Mouse (Mus musculus): ENCODE data around the gene Slc24a5. TPM values are rescaled to one million over a fixed set of nuclear protein-coding genes. Genes with fewer than 3 reads are reported as not detected.
"Not testable (repeated sequence)": the region's sequence is repeated elsewhere in the genome, so short reads cannot be mapped to it uniquely, and the experiment has no call there.

Slc24a5 gene
- polyA plus RNA-seq, 1 experiment from 2014 or later: 3.9 TPM

DNA sequence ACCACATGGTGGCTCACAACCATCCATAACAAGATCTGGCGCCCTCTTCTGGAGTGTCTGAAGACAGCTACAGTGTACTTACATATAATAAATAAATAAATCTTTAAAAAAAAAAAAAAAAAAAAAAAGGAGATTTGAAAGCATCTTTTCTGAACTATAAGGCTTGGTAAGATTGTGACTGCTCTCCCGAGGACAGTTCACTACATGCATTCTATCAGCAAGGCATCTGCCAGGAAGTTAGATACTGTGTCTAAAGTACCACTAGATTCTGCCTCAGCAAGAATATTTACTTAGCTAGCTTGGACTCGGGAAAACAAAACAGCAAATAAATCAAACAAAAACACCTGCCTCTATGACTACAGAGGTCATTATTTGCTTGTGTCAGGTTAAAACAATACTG is 24.2 kb downstream of the Slc24a5 start:
- H3K36me3 ChIP-seq (ENCODE audit: control insufficient read depth, insufficient read depth, low read length): peaks cover 51% of the 10 kb centered on the region
- ATAC-seq (ENCODE audit: low FRiP score, low TSS enrichment): peak; percentile 55; the same call in 1 of the 2 replicates

DNA sequence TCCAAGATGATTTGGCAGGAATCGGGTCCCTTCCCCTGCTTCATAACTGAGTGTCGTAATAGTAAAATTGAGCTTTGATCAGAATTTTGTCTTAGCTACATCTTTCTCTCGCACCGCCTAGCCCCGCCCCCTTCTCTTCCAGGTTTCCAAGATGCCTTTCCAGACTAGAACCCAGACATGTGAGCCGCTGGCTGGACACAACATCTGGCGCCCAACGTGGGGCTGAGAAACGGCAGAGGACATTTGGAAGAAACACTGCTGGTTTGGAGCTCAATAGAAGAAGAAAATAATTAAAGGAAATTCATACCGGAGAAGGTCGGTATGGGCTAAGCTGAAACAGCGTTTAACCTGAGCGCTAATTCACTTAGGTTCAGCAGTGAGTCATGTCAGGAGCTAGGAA is 36.6 kb downstream of the Slc24a5 start:
- not testable (repeated sequence) for H3K9me3 ChIP-seq (ENCODE audit: control insufficient read depth, low read length); H3K4me3 ChIP-seq (ENCODE audit: low read length); H3K27me3 ChIP-seq (ENCODE audit: control insufficient read depth, insufficient read depth, low read length); H3K9ac ChIP-seq (ENCODE audit: low read depth, low read length); ATAC-seq (ENCODE audit: low FRiP score, low TSS enrichment); H3K4me1 ChIP-seq (ENCODE audit: control insufficient read depth, insufficient read depth, low read length); H3K27ac ChIP-seq (ENCODE audit: low read depth, low read length); H3K4me2 ChIP-seq (replicated peaks; ENCODE audit: low read depth, low read length)
- 98% methylated on average over 13 of the region's 13 CpGs for WGBS
- H3K36me3 ChIP-seq (ENCODE audit: control insufficient read depth, insufficient read depth, low read length): peaks cover 44% of the 10 kb centered on the region

More for the DNA sequence above, 24.2 kb downstream of the Slc24a5 start:
- WGBS: 64% methylated on average over 3 of the region's 3 CpGs
- not testable (repeated sequence) for H3K9me3 ChIP-seq (ENCODE audit: control insufficient read depth, low read length); H3K27ac ChIP-seq (ENCODE audit: low read depth, low read length); H3K4me2 ChIP-seq (replicated peaks; ENCODE audit: low read depth, low read length); H3K4me3 ChIP-seq (ENCODE audit: low read length); H3K9ac ChIP-seq (ENCODE audit: low read depth, low read length); H3K4me1 ChIP-seq (ENCODE audit: control insufficient read depth, insufficient read depth, low read length); H3K27me3 ChIP-seq (ENCODE audit: control insufficient read depth, insufficient read depth, low read length)

DNA sequence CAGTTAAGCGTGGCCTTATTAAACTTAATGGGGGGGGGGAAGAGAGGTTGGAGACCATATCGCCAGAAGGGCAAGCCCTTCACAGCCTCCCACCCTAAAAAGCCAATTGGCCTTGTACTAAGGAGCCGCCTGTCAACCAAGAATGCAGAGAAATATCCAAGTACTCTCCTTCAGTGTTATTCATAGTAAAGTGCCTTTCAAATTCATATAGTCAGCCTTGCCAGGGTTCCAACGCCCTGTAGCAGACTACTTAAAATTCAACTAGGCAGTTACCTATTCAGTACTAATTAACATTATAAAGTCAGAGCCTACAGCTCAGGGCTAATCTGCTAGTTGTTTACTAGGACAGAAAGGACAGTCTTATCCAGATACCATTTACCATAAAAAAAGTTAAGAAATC is 38.6 kb downstream of the Slc24a5 start:
- H3K27ac ChIP-seq (ENCODE audit: low read depth, low read length); H3K4me3 ChIP-seq (ENCODE audit: low read length); ATAC-seq (ENCODE audit: low FRiP score, low TSS enrichment); H3K4me1 ChIP-seq (ENCODE audit: control insufficient read depth, insufficient read depth, low read length); H3K9me3 ChIP-seq (ENCODE audit: control insufficient read depth, low read length); H3K4me2 ChIP-seq (replicated peaks; ENCODE audit: low read depth, low read length); H3K27me3 ChIP-seq (ENCODE audit: control insufficient read depth, insufficient read depth, low read length); H3K9ac ChIP-seq (ENCODE audit: low read depth, low read length): not testable (repeated sequence)
- 92% methylated on average over 4 of the region's 4 CpGs for WGBS
- peaks cover 41% of the 10 kb centered on the region for H3K36me3 ChIP-seq (ENCODE audit: control insufficient read depth, insufficient read depth, low read length)

GRCm38 (mm10) chr2:125119381-125120110 is 51.6 kb downstream of the Slc24a5 start:
- Histone ChIP-seq H3K9ac (ENCODE audit: low read depth, low read length) (no peak overlapping the region), H3K4me2 (replicated peaks; ENCODE audit: low read depth, low read length) (no peak overlapping the region), H3K27me3 (ENCODE audit: control insufficient read depth, insufficient read depth, low read length) (0 out of 2 replicates have a peak, but pooled peaks cover 4% of the 10 kb centered on the region), H3K4me1 (ENCODE audit: control insufficient read depth, insufficient read depth, low read length) (peaks cover 11% of the 10 kb centered on the region; the same call in 1 of the 2 replicates), H3K4me3 (ENCODE audit: low read length) (no peak overlapping the region), H3K36me3 (ENCODE audit: control insufficient read depth, insufficient read depth, low read length) (peaks cover 9% of the 10 kb centered on the region; the same call in 1 of the 2 replicates), H3K9me3 (ENCODE audit: control insufficient read depth, low read length) (no peaks in the 10 kb centered on the region), H3K27ac (ENCODE audit: low read depth, low read length) (no peak overlapping the region)
- ATAC-seq (ENCODE audit: low FRiP score, low TSS enrichment): no peak
- WGBS: 80% methylated on average over 6 of the region's 6 CpGs

DNA sequence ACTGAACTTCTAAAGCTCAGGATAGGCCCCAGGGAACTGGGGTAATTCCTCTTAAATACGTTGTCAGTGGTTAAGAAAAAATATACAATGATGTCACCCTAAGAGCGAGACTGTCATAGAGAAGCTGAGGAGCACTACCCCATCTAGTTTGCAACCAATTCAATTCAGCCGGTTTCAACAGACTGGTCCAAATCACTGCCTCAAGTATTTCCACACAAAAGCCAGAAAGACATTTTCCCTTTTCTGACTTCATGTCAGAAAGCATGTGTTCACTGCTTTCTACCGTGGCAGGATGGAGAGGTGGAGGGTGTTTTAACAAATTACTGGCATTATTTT is 54.3 kb downstream of the Slc24a5 start:
- peak overlapping the region; percentile 86; the same call in 1 of the 2 replicates for H3K27ac ChIP-seq (ENCODE audit: low read depth, low read length)
- H3K4me3 ChIP-seq (ENCODE audit: low read length): peak overlapping the region; percentile 79
- 10% methylated on average over 4 of the region's 4 CpGs for WGBS
- H3K9me3 ChIP-seq (ENCODE audit: control insufficient read depth, low read length): no peaks in the 10 kb centered on the region
- peak overlapping the region; percentile 57 for H3K4me2 ChIP-seq (replicated peaks; ENCODE audit: low read depth, low read length)
- no peaks in the 10 kb centered on the region for H3K36me3 ChIP-seq (ENCODE audit: control insufficient read depth, insufficient read depth, low read length)
- peaks cover 11% of the 10 kb centered on the region; the same call in 1 of the 2 replicates for H3K4me1 ChIP-seq (ENCODE audit: control insufficient read depth, insufficient read depth, low read length)
- no peak for ATAC-seq (ENCODE audit: low FRiP score, low TSS enrichment)
- 0 out of 2 replicates have a peak, but pooled peaks cover 4% of the 10 kb centered on the region for H3K27me3 ChIP-seq (ENCODE audit: control insufficient read depth, insufficient read depth, low read length)
- H3K9ac ChIP-seq (ENCODE audit: low read depth, low read length): peak overlapping the region; percentile 98

GRCm38 (mm10) chr2:125122624-125123476 is 54.9 kb downstream of the Slc24a5 start:
- 0 out of 2 replicates have a peak, but pooled peaks cover 4% of the 10 kb centered on the region for H3K27me3 ChIP-seq (ENCODE audit: control insufficient read depth, insufficient read depth, low read length)
- peak overlapping the region; percentile 57 for H3K4me2 ChIP-seq (replicated peaks; ENCODE audit: low read depth, low read length)
- H3K9me3 ChIP-seq (ENCODE audit: control insufficient read depth, low read length): no peaks in the 10 kb centered on the region
- H3K4me3 ChIP-seq (ENCODE audit: low read length): peak overlapping the region; percentile 79
- WGBS: under 1% methylated on average over 45 of the region's 59 CpGs
- peak; percentile 85 for ATAC-seq (ENCODE audit: low FRiP score, low TSS enrichment)
- H3K27ac ChIP-seq (ENCODE audit: low read depth, low read length): peak overlapping the region; percentile 86
- peaks cover 11% of the 10 kb centered on the region; the same call in 1 of the 2 replicates for H3K4me1 ChIP-seq (ENCODE audit: control insufficient read depth, insufficient read depth, low read length)
- no peaks in the 10 kb centered on the region for H3K36me3 ChIP-seq (ENCODE audit: control insufficient read depth, insufficient read depth, low read length)
- H3K9ac ChIP-seq (ENCODE audit: low read depth, low read length): peak overlapping the region; percentile 98

DNA sequence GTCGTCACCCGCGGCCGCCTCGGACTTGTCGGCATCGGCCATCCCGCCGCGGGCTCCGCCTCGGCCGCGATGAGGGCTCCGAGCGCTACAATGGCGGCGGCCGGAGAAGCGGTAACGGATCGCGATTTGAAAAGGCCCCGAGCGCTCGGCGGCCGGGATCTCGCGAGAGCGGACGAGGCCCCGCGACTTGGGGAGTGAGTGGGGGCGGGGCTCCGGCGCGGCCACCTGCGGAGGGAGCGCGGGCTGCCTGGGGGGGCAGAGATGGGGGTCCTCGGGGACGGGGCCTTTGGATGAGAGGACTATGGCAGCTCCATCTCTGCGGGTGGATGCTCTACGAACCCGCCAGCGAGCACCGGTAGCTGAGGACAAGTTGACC is 55.5 kb downstream of the Slc24a5 start, which contains the start of gene Myef2:
Gene Myef2, minus strand, starts transcription at position 185 of the 376 bp plus-strand sequence.
- H3K4me3 ChIP-seq (ENCODE audit: low read length): peak within 1 kb of the TSS; percentile 79
- H3K27me3 ChIP-seq (ENCODE audit: control insufficient read depth, insufficient read depth, low read length): 0 out of 2 replicates have a peak, but pooled peaks cover 4% of the 10 kb centered on the region
- H3K4me2 ChIP-seq (replicated peaks; ENCODE audit: low read depth, low read length): peak within 1 kb of the TSS; percentile 57
- H3K27ac ChIP-seq (ENCODE audit: low read depth, low read length): peak within 1 kb of the TSS; percentile 86
- peak; percentile 92 for ATAC-seq (ENCODE audit: low FRiP score, low TSS enrichment)
- H3K36me3 ChIP-seq (ENCODE audit: control insufficient read depth, insufficient read depth, low read length): no peaks in the 10 kb centered on the region
- under 1% methylated on average over 32 of the region's 48 CpGs for WGBS
- H3K9ac ChIP-seq (ENCODE audit: low read depth, low read length): peak within 1 kb of the TSS; percentile 98
- peaks cover 11% of the 10 kb centered on the region; the same call in 1 of the 2 replicates for H3K4me1 ChIP-seq (ENCODE audit: control insufficient read depth, insufficient read depth, low read length)
- H3K9me3 ChIP-seq (ENCODE audit: control insufficient read depth, low read length): no peaks in the 10 kb centered on the region

GRCm38 (mm10) chr2:125125824-125126223 is 57.9 kb downstream of the Slc24a5 start:
- WGBS: 42% methylated on average over 4 of the region's 4 CpGs
- Histone ChIP-seq H3K4me3 (ENCODE audit: low read length) (no peak overlapping the region), H3K9me3 (ENCODE audit: control insufficient read depth, low read length) (no peaks in the 10 kb centered on the region), H3K4me2 (replicated peaks; ENCODE audit: low read depth, low read length) (no peak overlapping the region), H3K27me3 (ENCODE audit: control insufficient read depth, insufficient read depth, low read length) (0 out of 2 replicates have a peak, but pooled peaks cover 4% of the 10 kb centered on the region), H3K27ac (ENCODE audit: low read depth, low read length) (no peak overlapping the region), H3K36me3 (ENCODE audit: control insufficient read depth, insufficient read depth, low read length) (no peaks in the 10 kb centered on the region), H3K9ac (ENCODE audit: low read depth, low read length) (no peak overlapping the region), H3K4me1 (ENCODE audit: control insufficient read depth, insufficient read depth, low read length) (peaks cover 10% of the 10 kb centered on the region; the same call in 1 of the 2 replicates)
- no peak for ATAC-seq (ENCODE audit: low FRiP score, low TSS enrichment)

Data from kidney, embryonic 14.5 days (tissue).